Mouse (Mus musculus): ENCODE data around the gene Itpk1.

DNA sequence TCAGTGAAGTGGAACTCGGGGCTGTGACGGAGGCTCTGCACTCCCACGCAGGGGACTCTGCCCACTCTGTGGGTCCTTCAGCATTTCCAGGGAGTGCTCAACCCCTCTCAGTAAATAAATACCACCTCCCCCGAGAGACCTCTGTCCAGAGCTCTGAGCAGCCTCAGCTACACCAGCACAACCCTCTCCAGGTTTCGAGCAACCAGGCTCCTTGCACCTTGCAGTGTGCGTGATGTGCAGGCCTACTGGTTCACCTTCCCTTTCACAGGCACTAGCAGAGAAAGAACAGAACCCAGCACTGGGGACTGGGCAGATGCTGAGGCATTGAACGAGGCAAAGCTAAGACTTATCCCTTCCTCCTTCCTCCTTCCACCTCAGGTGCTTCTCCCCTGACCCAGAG is 7.3 kb downstream of the Itpk1 start:
- TF ChIP-seq CTCF (IDR thresholded peaks at IDR 0.05), result no peak
- TF ChIP-seq EP300 (IDR thresholded peaks at IDR 0.05), result no peak
